Mouse (Mus musculus) lung, adult 2 months (tissue): ENCODE measurements around the gene Popdc2.
A peak's percentile ranks its signal among the peaks of the same experiment; 100 is the strongest.

Experiments
- CTCF ChIP-seq: fragments of 200-500 bp; IDR thresholded peaks from 2 replicates; pipeline ENCODE4 v1.5.1; 2011; ENCODE audit warnings: mild to moderate bottlenecking, low read length, control low read depth; ENCODE audit not compliant: insufficient read depth
- POLR2A ChIP-seq: fragments of 200-500 bp; IDR thresholded peaks from 2 replicates; pipeline ENCODE4 v1.6.1; 2011; ENCODE audit warnings: low read depth, mild to moderate bottlenecking, control low read depth, low read length, borderline replicate concordance; ENCODE audit errors: extremely low read depth

DNA sequence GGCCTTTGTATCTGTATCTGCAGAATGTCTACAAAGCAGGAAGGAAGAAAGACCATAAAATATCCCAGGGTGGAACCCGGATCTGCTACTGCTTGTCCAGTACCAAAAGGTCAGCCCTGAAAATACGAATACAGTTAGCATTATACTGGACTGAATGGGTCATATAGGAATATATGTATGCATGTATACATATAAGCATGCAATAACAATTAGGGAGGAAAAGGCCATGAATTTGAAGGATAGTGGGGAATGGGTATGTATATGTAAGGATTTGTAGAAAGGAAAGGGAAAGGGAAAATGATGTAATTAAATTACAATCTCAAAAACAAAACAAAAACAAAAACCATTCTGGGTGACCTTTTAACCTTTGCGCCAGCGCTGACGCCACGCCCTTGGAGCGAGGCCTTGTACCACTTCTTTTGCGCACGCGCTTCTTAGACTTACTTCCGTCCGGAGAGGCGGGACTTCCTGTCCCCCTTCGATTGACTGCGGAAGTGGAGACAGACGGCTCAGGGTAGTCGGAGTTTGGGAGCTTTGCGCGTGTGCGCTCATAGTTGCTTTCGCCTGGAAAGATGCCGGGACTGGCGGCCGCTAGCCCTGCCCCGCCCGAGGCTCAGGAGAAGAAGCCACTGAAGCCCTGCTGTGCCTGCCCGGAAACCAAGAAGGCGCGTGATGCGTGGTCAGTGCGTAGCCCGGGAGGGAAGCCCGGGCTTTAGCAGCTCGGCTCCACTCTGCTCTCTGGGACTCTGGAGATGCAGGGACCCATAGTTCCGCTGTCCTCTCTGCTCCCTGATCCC, 15.3 kb upstream of the Popdc2 start, which contains the start of the genes Cox17 and Gm21987:
- TF ChIP-seq CTCF (no peak), POLR2A (peak; percentile 95)
